Mouse (Mus musculus) cortical plate, adult 2 months (tissue): ENCODE results near the gene Kdm4c. TPM values are rescaled to one million over a fixed set of nuclear protein-coding genes. Genes with fewer than 3 reads are reported as not detected.
"Not testable (repeated sequence)": the region's sequence is repeated elsewhere in the genome, so short reads cannot be mapped to it uniquely, and the experiment has no call there.

Experiments
- H3K27ac ChIP-seq: fragments of 200-500 bp; 2 replicates; pipeline ENCODE4 v1.5.1; 2012; ENCODE audit warnings: low read length, control low read depth, inconsistent platforms; ENCODE audit not compliant: insufficient read depth
- H3K4me1 ChIP-seq: fragments of 200-500 bp; 2 replicates; pipeline ENCODE4 v1.6.1; 2011; ENCODE audit warnings: low read length; ENCODE audit not compliant: control insufficient read depth, insufficient read depth
- H3K4me3 ChIP-seq: fragments of 200-500 bp; 2 replicates; pipeline ENCODE4 v1.5.1; 2011; ENCODE audit warnings: mild to moderate bottlenecking, low read length, control low read depth; ENCODE audit not compliant: insufficient read depth
- CTCF ChIP-seq: fragments of 200-500 bp; IDR thresholded peaks from 2 replicates; pipeline ENCODE4 v1.5.1; 2011; ENCODE audit warnings: mild to moderate bottlenecking, control low read depth, low read length; ENCODE audit not compliant: insufficient read depth; ENCODE audit errors: extremely low read depth
- POLR2A ChIP-seq: fragments of 200-500 bp; IDR thresholded peaks from 2 replicates; pipeline ENCODE4 v1.6.1; 2011; ENCODE audit warnings: mild to moderate bottlenecking, low read length, control low read depth; ENCODE audit not compliant: insufficient read depth; ENCODE audit errors: extremely low read depth
- polyA plus RNA-seq: library from polyadenylated mRNA; depleted of rRNA; stranded (reverse); fragments of >200 nt; gene quantifications from 2 replicates; pipeline ENCODE4 v1.2.3, GENCODE M21; 2012

Gene Kdm4c
- polyA plus RNA-seq, 1 experiment: 12.8 TPM

- TF ChIP-seq CTCF (no peak), POLR2A (no peak)
- no peak overlapping the region for H3K27ac ChIP-seq
Observed at GRCm38 (mm10) chr4:74294726-74295125, 52.4 kb downstream of the Kdm4c start.

GRCm38 (mm10) chr4:74305315-74306105 lies 63.2 kb downstream of the Kdm4c start:
- TF ChIP-seq POLR2A (no peak), CTCF (no peak)
- Histone ChIP-seq H3K27ac (no peak overlapping the region), H3K4me3 (no peak overlapping the region), H3K4me1 (no peaks in the 10 kb centered on the region)

More at GRCm38 (mm10) chr4:74294726-74295125, 52.4 kb downstream of the Kdm4c start:
- H3K4me1 ChIP-seq: no peaks in the 10 kb centered on the region
- no peak overlapping the region for H3K4me3 ChIP-seq

- no peak overlapping the region for H3K27ac ChIP-seq
- TF ChIP-seq POLR2A: no peak
- TF ChIP-seq CTCF: no peak
Observed at GRCm38 (mm10) chr4:74311135-74311534, 68.8 kb downstream of the Kdm4c start.

GRCm38 (mm10) chr4:74312858-74313257 lies 70.6 kb downstream of the Kdm4c start:
- TF ChIP-seq POLR2A (no peak), CTCF (no peak)

More at GRCm38 (mm10) chr4:74311135-74311534, 68.8 kb downstream of the Kdm4c start:
- Histone ChIP-seq H3K4me1 (no peaks in the 10 kb centered on the region), H3K4me3 (no peak overlapping the region)

GRCm38 (mm10) chr4:74315388-74315787 lies 73.1 kb downstream of the Kdm4c start:
- H3K4me1 ChIP-seq: no peaks in the 10 kb centered on the region
- TF ChIP-seq POLR2A (no peak), CTCF (no peak)
- H3K4me3 ChIP-seq: no peak overlapping the region
- H3K27ac ChIP-seq: no peak overlapping the region

More at GRCm38 (mm10) chr4:74312858-74313257, 70.6 kb downstream of the Kdm4c start:
- Histone ChIP-seq H3K4me1 (no peaks in the 10 kb centered on the region), H3K4me3 (no peak overlapping the region), H3K27ac (no peak overlapping the region)

GRCm38 (mm10) chr4:74319313-74319712 lies 77.0 kb downstream of the Kdm4c start:
- no peaks in the 10 kb centered on the region for H3K4me1 ChIP-seq
- TF ChIP-seq POLR2A (no peak), CTCF (no peak)
- H3K27ac ChIP-seq: no peak overlapping the region
- H3K4me3 ChIP-seq: no peak overlapping the region

GRCm38 (mm10) chr4:74357479-74357878 lies 115.2 kb downstream of the Kdm4c start:
- TF ChIP-seq POLR2A (no peak), CTCF (no peak)
- Histone ChIP-seq H3K27ac (no peak overlapping the region), H3K4me1 (no peaks in the 10 kb centered on the region), H3K4me3 (no peak overlapping the region)

GRCm38 (mm10) chr4:74360274-74360673 lies 118.0 kb downstream of the Kdm4c start:
- no peak overlapping the region for H3K27ac ChIP-seq

GRCm38 (mm10) chr4:74386583-74386982 lies 144.3 kb downstream of the Kdm4c start:
- Histone ChIP-seq H3K4me1 (no peaks in the 10 kb centered on the region), H3K27ac (no peak overlapping the region), H3K4me3 (no peak overlapping the region)
- TF ChIP-seq CTCF: no peak
- no peak for TF ChIP-seq POLR2A

More at GRCm38 (mm10) chr4:74360274-74360673, 118.0 kb downstream of the Kdm4c start:
- no peak for TF ChIP-seq POLR2A
- TF ChIP-seq CTCF: no peak
- H3K4me1 ChIP-seq: no peaks in the 10 kb centered on the region
- no peak overlapping the region for H3K4me3 ChIP-seq

- TF ChIP-seq CTCF (no peak), POLR2A (no peak)
- no peak overlapping the region for H3K27ac ChIP-seq
- H3K4me1 ChIP-seq: no peaks in the 10 kb centered on the region
- H3K4me3 ChIP-seq: no peak overlapping the region
Observed at GRCm38 (mm10) chr4:74393162-74393561, 150.9 kb downstream of the Kdm4c start.

- Histone ChIP-seq H3K4me3 (no peak overlapping the region), H3K27ac (no peak overlapping the region), H3K4me1 (no peaks in the 10 kb centered on the region)
- TF ChIP-seq POLR2A (no peak), CTCF (no peak)
Observed at GRCm38 (mm10) chr4:74396562-74396961, 154.3 kb downstream of the Kdm4c start.

GRCm38 (mm10) chr4:74401617-74402313 lies 159.5 kb downstream of the Kdm4c start:
- not testable (repeated sequence) for H3K4me1 ChIP-seq, H3K4me3 ChIP-seq, H3K27ac ChIP-seq
